Mouse (Mus musculus): ENCODE results near the gene Oxnad1. TPM values are rescaled to one million over a fixed set of nuclear protein-coding genes. Genes with fewer than 3 reads are reported as not detected.

Gene Oxnad1
- 18.6 and 19.9 TPM in 2 replicates for polyA plus RNA-seq (2015; fragmentation: Nextera tagmentation; extraction: Ambion mirVana)

DNA sequence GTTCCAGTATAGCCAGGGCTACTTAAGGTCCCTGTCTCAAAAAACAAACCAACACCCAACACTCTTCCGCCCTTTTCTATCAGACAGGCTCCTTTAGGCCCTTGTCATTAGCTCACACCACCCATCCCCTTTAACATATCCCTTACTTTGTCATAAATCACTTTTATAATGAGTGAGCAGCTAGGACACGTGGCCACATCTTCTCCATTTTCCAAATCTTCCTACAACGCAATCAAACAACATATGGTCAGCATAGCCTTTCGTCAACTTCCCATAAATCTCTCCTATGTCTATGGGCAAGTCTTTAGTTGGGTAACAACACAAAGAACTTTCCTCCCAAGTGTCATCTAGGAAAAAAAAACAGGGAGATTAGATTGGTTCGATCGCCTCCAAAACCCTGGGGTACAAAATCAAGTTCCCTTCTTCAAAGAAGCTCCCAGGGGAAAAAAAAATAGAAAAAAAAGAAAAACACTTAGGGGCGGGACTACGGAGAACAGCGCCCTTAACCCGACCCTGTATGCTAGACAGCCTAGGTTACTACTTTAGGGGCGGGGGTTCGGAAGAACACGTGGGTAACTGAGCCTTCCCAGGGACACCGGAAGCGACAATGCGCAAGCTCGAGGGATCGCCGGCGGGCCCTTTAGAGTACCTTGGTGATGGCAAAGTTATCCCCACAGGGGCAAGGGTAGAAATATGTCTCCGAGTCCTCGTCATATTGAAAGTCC, at the start of gene Oxnad1:
Gene Oxnad1 (plus strand): TSS at position 614 of the 725 bp plus-strand sequence.
- Histone ChIP-seq H3K9ac (ENCODE audit: low read depth, low read length) (peak within 1 kb of the TSS; percentile 76), H3K4me2 (ENCODE audit: low read length) (peak within 1 kb of the TSS; percentile 91), H3K4me3 (ENCODE audit: low read depth, low read length) (peak within 1 kb of the TSS; percentile 60), H3K27ac (ENCODE audit: low read length) (peak within 1 kb of the TSS; percentile 89), H3K4me1 (ENCODE audit: control insufficient read depth, insufficient read depth, low read length) (peaks cover 18% of the 10 kb centered on the region), H3K27me3 (ENCODE audit: control insufficient read depth, insufficient read depth, low read depth, low read length) (no peaks in the 10 kb centered on the region), H3K36me3 (ENCODE audit: control insufficient read depth, insufficient read depth, low read length) (peaks cover 18% of the 10 kb centered on the region), H3K9me3 (replicated peaks; ENCODE audit: control insufficient read depth, low read length, poor library complexity, severe bottlenecking) (no peaks in the 10 kb centered on the region)
- peak; percentile 97 for ATAC-seq
- WGBS, result 4% methylated on average over 22 of the region's 22 CpGs

DNA sequence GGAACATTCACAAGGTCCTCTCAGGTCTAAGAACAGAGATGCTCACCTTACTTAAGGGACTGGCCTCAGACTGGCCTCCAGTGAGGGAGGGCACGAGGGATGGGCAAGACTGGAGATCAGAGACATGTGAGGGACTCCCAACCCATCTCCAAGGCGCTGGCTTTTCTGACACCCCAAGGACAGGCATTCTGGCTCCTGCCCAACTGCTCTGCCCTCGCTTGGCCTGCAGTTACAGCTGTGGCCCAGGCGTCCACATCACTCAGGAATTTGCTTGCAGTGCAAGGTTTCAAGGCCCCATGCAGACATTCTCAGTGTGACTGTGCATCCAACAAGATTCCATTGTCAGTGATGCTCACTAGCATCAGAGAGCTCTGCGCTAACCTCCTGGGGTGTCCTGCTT, 48.7 kb upstream of the Oxnad1 start:
- no peak for ATAC-seq
- Histone ChIP-seq H3K4me2 (ENCODE audit: low read length) (no peak overlapping the region), H3K27ac (ENCODE audit: low read length) (no peak overlapping the region), H3K4me3 (ENCODE audit: low read depth, low read length) (no peak overlapping the region), H3K36me3 (ENCODE audit: control insufficient read depth, insufficient read depth, low read length) (no peaks in the 10 kb centered on the region), H3K9me3 (replicated peaks; ENCODE audit: control insufficient read depth, low read length, poor library complexity, severe bottlenecking) (no peaks in the 10 kb centered on the region), H3K4me1 (ENCODE audit: control insufficient read depth, insufficient read depth, low read length) (no peaks in the 10 kb centered on the region), H3K9ac (ENCODE audit: low read depth, low read length) (no peak overlapping the region), H3K27me3 (ENCODE audit: control insufficient read depth, insufficient read depth, low read depth, low read length) (no peaks in the 10 kb centered on the region)
- 77% methylated on average over 5 of the region's 5 CpGs for WGBS

- Histone ChIP-seq H3K27ac (ENCODE audit: low read length) (no peak overlapping the region), H3K4me1 (ENCODE audit: control insufficient read depth, insufficient read depth, low read length) (no peaks in the 10 kb centered on the region), H3K4me3 (ENCODE audit: low read depth, low read length) (no peak overlapping the region), H3K4me2 (ENCODE audit: low read length) (no peak overlapping the region), H3K27me3 (ENCODE audit: control insufficient read depth, insufficient read depth, low read depth, low read length) (no peaks in the 10 kb centered on the region), H3K9me3 (replicated peaks; ENCODE audit: control insufficient read depth, low read length, poor library complexity, severe bottlenecking) (no peaks in the 10 kb centered on the region), H3K9ac (ENCODE audit: low read depth, low read length) (no peak overlapping the region), H3K36me3 (ENCODE audit: control insufficient read depth, insufficient read depth, low read length) (no peaks in the 10 kb centered on the region)
- no peak for ATAC-seq
- WGBS, result 86% methylated on average over 8 of the region's 8 CpGs
Observed at GRCm38 (mm10) chr14:32037661-32038252, 47.4 kb upstream of the Oxnad1 start.

GRCm38 (mm10) chr14:32042108-32042507, 43.1 kb upstream of the Oxnad1 start:
- Histone ChIP-seq H3K4me2 (ENCODE audit: low read length) (no peak overlapping the region), H3K27me3 (ENCODE audit: control insufficient read depth, insufficient read depth, low read depth, low read length) (no peaks in the 10 kb centered on the region), H3K36me3 (ENCODE audit: control insufficient read depth, insufficient read depth, low read length) (no peaks in the 10 kb centered on the region), H3K9ac (ENCODE audit: low read depth, low read length) (no peak overlapping the region), H3K27ac (ENCODE audit: low read length) (no peak overlapping the region), H3K4me3 (ENCODE audit: low read depth, low read length) (no peak overlapping the region), H3K9me3 (replicated peaks; ENCODE audit: control insufficient read depth, low read length, poor library complexity, severe bottlenecking) (no peaks in the 10 kb centered on the region), H3K4me1 (ENCODE audit: control insufficient read depth, insufficient read depth, low read length) (no peaks in the 10 kb centered on the region)
- 79% methylated on average over 5 of the region's 5 CpGs for WGBS
- no peak for ATAC-seq

- H3K36me3 ChIP-seq (ENCODE audit: control insufficient read depth, insufficient read depth, low read length), result no peaks in the 10 kb centered on the region
- no peaks in the 10 kb centered on the region for H3K27me3 ChIP-seq (ENCODE audit: control insufficient read depth, insufficient read depth, low read depth, low read length)
- 73% methylated on average over 8 of the region's 8 CpGs for WGBS
- H3K4me2 ChIP-seq (ENCODE audit: low read length), result no peak overlapping the region
- no peak for ATAC-seq
- H3K4me1 ChIP-seq (ENCODE audit: control insufficient read depth, insufficient read depth, low read length), result no peaks in the 10 kb centered on the region
- no peak overlapping the region for H3K4me3 ChIP-seq (ENCODE audit: low read depth, low read length)
- H3K9ac ChIP-seq (ENCODE audit: low read depth, low read length), result 0 out of 2 replicates have a peak overlapping the region, but pooled peaks have one; percentile 10
- H3K9me3 ChIP-seq (replicated peaks; ENCODE audit: control insufficient read depth, low read length, poor library complexity, severe bottlenecking), result no peaks in the 10 kb centered on the region
- no peak overlapping the region for H3K27ac ChIP-seq (ENCODE audit: low read length)
Observed at GRCm38 (mm10) chr14:32046357-32046756, 38.8 kb upstream of the Oxnad1 start.

GRCm38 (mm10) chr14:32050171-32050570, 35.0 kb upstream of the Oxnad1 start:
- 82% methylated on average over 6 of the region's 6 CpGs for WGBS
- Histone ChIP-seq H3K27me3 (ENCODE audit: control insufficient read depth, insufficient read depth, low read depth, low read length) (no peaks in the 10 kb centered on the region), H3K9ac (ENCODE audit: low read depth, low read length) (no peak overlapping the region), H3K9me3 (replicated peaks; ENCODE audit: control insufficient read depth, low read length, poor library complexity, severe bottlenecking) (no peaks in the 10 kb centered on the region), H3K36me3 (ENCODE audit: control insufficient read depth, insufficient read depth, low read length) (no peaks in the 10 kb centered on the region), H3K4me1 (ENCODE audit: control insufficient read depth, insufficient read depth, low read length) (no peaks in the 10 kb centered on the region), H3K4me3 (ENCODE audit: low read depth, low read length) (no peak overlapping the region), H3K4me2 (ENCODE audit: low read length) (no peak overlapping the region), H3K27ac (ENCODE audit: low read length) (no peak overlapping the region)
- no peak for ATAC-seq

- Histone ChIP-seq H3K27ac (ENCODE audit: low read length) (no peak overlapping the region), H3K4me2 (ENCODE audit: low read length) (no peak overlapping the region), H3K9ac (ENCODE audit: low read depth, low read length) (no peak overlapping the region), H3K4me3 (ENCODE audit: low read depth, low read length) (no peak overlapping the region), H3K27me3 (ENCODE audit: control insufficient read depth, insufficient read depth, low read depth, low read length) (no peaks in the 10 kb centered on the region), H3K4me1 (ENCODE audit: control insufficient read depth, insufficient read depth, low read length) (no peaks in the 10 kb centered on the region), H3K36me3 (ENCODE audit: control insufficient read depth, insufficient read depth, low read length) (no peaks in the 10 kb centered on the region), H3K9me3 (replicated peaks; ENCODE audit: control insufficient read depth, low read length, poor library complexity, severe bottlenecking) (no peaks in the 10 kb centered on the region)
- ATAC-seq, result no peak
- 87% methylated on average over 5 of the region's 5 CpGs for WGBS
Observed at GRCm38 (mm10) chr14:32053895-32054294, 31.3 kb upstream of the Oxnad1 start.

GRCm38 (mm10) chr14:32054788-32055187, 30.4 kb upstream of the Oxnad1 start:
- no peaks in the 10 kb centered on the region for H3K27me3 ChIP-seq (ENCODE audit: control insufficient read depth, insufficient read depth, low read depth, low read length)
- H3K4me2 ChIP-seq (ENCODE audit: low read length), result no peak overlapping the region
- ATAC-seq, result no peak
- H3K27ac ChIP-seq (ENCODE audit: low read length), result no peak overlapping the region
- no peaks in the 10 kb centered on the region for H3K4me1 ChIP-seq (ENCODE audit: control insufficient read depth, insufficient read depth, low read length)
- no peaks in the 10 kb centered on the region for H3K36me3 ChIP-seq (ENCODE audit: control insufficient read depth, insufficient read depth, low read length)
- 71% methylated on average over 10 of the region's 10 CpGs for WGBS
- H3K9ac ChIP-seq (ENCODE audit: low read depth, low read length), result no peak overlapping the region
- H3K9me3 ChIP-seq (replicated peaks; ENCODE audit: control insufficient read depth, low read length, poor library complexity, severe bottlenecking), result no peaks in the 10 kb centered on the region
- no peak overlapping the region for H3K4me3 ChIP-seq (ENCODE audit: low read depth, low read length)

- ATAC-seq, result no peak
- no peaks in the 10 kb centered on the region for H3K9me3 ChIP-seq (replicated peaks; ENCODE audit: control insufficient read depth, low read length, poor library complexity, severe bottlenecking)
- H3K27ac ChIP-seq (ENCODE audit: low read length), result no peak overlapping the region
- H3K27me3 ChIP-seq (ENCODE audit: control insufficient read depth, insufficient read depth, low read depth, low read length), result no peaks in the 10 kb centered on the region
- 87% methylated on average over 8 of the region's 8 CpGs for WGBS
- no peak overlapping the region for H3K9ac ChIP-seq (ENCODE audit: low read depth, low read length)
- H3K4me1 ChIP-seq (ENCODE audit: control insufficient read depth, insufficient read depth, low read length), result no peaks in the 10 kb centered on the region
- no peaks in the 10 kb centered on the region for H3K36me3 ChIP-seq (ENCODE audit: control insufficient read depth, insufficient read depth, low read length)
- no peak overlapping the region for H3K4me3 ChIP-seq (ENCODE audit: low read depth, low read length)
- no peak overlapping the region for H3K4me2 ChIP-seq (ENCODE audit: low read length)
Observed at GRCm38 (mm10) chr14:32055781-32056180, 29.4 kb upstream of the Oxnad1 start.
